Mouse (Mus musculus) layer of hippocampus, postnatal 14 days (tissue): ENCODE results near the gene Hcrtr2. TPM values are rescaled to one million over a fixed set of nuclear protein-coding genes. Genes with fewer than 3 reads are reported as not detected.

ENCODE experiments used
- DNase-seq, 2 experiments: peaks; one replicate each; pipeline ENCODE4 v3.0.0; 2021 to 2022; ENCODE audit warnings: low spot score in 2 of 2, mixed read lengths in 1 of 2
- long read RNA-seq, 2 experiments: library from polyadenylated mRNA; stranded (forward); transcript quantifications; one replicate each; pipeline ENCODE4 v2.0.0; 2021
- total RNA-seq, 2 experiments: library from RNA; stranded (reverse); gene quantifications; 2 replicates each; pipeline ENCODE4 v1.2.3; 2021

Gene Hcrtr2
- 1 to 10 TPM; 3.8 to 4.5 TPM for total RNA-seq
- long read RNA-seq, experiment 1, partial matches to known transcripts = 0 of 2 reads
- long read RNA-seq, experiment 1, other reads (novel, unspliced or antisense) = 0 of 2 reads
- long read RNA-seq, experiment 2, partial matches to known transcripts = 0 of 4 reads
- long read RNA-seq, experiment 2, other reads (novel, unspliced or antisense) = 0 of 4 reads

GRCm38 (mm10) chr9:76323756-76324155 is at the start of gene Hcrtr2:
Gene Hcrtr2 (minus strand): TSS chr9:76323856.
- DNase-seq = no peak

DNA sequence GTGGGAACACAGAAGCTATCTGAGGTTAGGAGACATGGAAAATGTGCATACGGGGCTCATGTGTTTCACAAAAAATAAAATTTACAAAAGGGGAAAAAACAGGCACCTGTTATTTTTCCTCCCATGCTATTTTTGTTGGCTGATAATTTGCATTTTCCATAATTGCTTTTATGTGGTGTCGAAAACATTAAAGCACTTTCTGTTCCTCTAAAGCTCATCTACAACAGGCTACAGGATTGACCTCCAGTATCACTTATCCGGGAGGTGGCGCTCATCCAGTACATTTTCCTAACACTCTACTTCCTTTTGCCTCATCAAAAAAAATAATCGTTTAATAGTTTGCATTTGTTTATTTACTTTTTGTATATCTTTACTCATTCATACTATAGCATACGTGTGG is 41.2 kb upstream of the Hcrtr2 start:
- no peak for DNase-seq

GRCm38 (mm10) chr9:76360374-76360773 is 36.7 kb upstream of the Hcrtr2 start:
- DNase-seq = no peak

DNA sequence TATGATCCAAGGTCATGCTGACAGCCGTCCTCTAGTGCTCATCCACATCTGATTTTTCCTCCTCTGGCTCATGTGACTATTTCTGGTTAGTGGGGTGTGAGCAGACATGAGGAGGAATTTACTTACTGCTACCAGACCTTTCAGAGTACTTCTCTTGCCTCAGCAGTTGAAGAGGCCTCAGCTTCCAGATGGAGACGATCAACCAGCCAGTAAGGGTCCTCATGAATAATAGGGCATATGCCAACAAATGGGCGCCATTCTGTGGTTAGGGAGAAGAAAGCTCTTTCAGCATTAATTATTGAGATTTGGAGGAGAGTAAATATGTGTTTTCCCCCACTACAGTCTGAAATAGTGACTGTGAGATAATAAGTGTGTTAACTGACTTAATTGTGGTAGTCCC is 28.7 kb upstream of the Hcrtr2 start:
- no peak for DNase-seq

GRCm38 (mm10) chr9:76347298-76347697 is 23.6 kb upstream of the Hcrtr2 start:
- no peak for DNase-seq

DNA sequence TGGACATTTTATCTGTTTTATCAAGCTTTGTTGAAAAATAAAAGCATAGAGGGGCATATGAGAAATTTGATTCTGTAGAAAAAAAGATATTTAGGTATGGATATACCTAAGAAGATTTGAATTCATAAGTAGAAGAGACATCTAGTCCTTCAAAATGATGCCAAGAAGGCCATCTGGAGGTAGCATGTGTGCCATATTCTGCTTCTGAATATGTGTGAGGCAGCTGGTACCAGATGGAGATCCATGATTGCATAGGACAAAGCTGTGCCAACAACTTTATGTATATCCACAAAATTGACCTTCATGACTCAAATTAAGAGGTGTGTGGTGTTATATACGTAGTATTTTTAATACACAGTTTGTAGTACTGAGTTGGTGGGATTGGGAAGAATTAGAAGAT is 7.4 kb upstream of the Hcrtr2 start:
- peak in 1 of 2 experiments; percentile 18 for DNase-seq

DNA sequence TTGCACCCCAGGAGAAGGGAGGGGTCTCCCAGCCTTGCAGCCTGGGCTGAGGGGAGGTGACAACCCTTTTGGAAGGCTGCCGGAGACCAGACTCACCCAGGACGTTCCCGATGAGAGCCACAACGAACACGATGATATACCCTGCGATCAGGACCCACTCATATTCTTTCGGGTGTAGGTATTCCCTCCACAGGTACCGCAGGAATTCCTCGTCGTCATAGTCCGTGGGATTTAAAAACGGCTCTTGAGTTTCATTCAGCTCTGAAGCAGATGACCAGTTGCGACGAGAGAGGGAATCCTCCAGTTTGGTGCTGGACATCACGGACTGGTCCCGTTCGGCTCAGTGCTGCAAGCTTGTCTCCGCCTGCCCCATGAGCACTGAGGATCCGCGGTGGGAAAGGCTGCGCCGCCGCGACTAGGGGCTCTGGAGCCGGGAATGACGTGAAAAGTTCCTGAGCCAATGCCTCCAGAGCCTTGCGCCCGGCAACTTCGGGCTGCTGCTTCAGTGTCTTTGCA is 412 bp downstream of the Hcrtr2 start:
- peak; percentile 28 to 34 for DNase-seq

- DNase-seq = peak in 1 of 2 experiments; percentile 16
These were observed 1.3 kb downstream of the Hcrtr2 start for GRCm38 (mm10) chr9:76322122-76323052.

GRCm38 (mm10) chr9:76321589-76321988 is 2.1 kb downstream of the Hcrtr2 start:
- no peak for DNase-seq

GRCm38 (mm10) chr9:76320755-76321154 is 2.9 kb downstream of the Hcrtr2 start:
- no peak for DNase-seq

- DNase-seq = no peak
These were observed 5.4 kb downstream of the Hcrtr2 start for GRCm38 (mm10) chr9:76318302-76318701.

- no peak for DNase-seq
These were observed 8.6 kb downstream of the Hcrtr2 start for GRCm38 (mm10) chr9:76315096-76315495.

DNA sequence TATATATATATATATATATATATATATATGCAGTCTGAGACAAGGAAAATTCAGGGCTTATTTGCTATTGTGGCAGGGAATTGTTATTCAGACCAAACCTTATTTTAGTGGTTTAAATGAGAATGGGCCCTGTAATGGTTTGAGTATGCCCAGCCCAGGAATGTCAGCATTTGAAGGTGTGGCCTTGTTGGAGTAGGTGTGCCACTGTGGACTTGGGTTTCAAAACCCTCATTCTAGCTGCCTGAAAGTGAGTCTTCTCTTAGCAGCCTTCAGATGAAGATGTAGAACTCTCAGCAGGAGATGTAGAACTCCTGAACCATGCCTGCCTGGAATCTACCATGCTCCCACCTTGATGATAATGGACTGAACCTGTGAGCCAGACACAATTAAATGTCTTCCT is 9.7 kb downstream of the Hcrtr2 start:
- no peak for DNase-seq

DNA sequence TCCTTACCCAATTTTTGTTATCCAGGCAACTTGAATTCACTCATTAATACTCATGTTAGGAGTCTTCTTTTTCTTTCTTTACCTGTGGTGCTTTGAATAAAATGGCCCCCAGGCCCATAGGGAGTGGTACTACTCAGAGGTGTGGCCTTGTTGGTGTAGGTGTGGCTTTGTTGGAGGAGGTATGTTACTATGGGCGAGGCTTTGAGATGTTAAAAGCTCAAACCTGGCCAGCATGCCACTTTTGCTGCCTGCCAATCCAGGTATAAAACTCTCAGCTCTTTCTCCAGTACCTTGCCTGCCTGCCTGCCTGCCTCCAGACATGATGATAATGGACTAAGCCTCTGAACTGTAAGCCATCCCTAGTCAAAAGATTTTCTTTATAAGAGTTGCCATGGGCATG is 11.4 kb downstream of the Hcrtr2 start:
- DNase-seq = no peak

DNA sequence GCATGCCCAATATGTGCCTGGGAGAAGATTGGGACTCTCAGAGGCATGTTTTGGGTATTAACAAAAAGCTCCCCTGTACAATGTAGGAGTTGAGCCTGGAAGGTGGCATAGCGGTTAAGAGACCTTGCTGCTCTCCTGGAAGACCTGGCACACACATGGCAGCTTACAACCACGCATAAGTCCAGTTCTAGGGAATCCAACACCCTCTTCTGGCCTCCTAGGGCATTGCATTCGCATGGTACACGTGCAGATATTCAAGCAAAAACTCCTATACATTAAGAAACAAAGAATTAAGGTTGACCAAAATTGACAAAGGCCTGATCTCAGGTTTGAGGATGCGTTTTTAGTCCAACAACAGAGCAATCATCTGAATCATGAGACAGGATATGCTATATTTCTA is 32.3 kb downstream of the Hcrtr2 start:
- no peak for DNase-seq

GRCm38 (mm10) chr9:76270886-76271285 is 52.8 kb downstream of the Hcrtr2 start:
- DNase-seq = peak in 1 of 2 experiments; percentile 7

- DNase-seq = no peak
These were observed 65.9 kb downstream of the Hcrtr2 start for GRCm38 (mm10) chr9:76257731-76258130.

DNA sequence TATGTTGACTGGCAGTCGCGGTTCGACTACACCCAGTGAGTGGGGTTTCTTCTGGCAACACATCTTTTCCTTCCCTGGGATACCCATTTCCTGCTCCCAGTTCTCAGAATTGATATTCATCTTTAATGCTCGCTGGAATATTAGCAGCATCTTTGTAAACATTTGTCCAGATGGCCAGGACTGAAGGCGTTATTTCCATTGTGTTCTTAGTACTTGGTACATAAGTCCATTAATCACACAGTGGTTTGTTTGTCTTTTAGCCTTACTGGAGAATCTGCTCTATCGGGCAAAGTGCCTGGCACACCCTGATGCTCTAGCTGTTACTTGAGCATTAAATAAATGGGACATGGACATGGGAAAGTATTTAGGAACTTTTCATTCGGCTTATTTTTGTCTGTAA is 71.1 kb downstream of the Hcrtr2 start:
- no peak for DNase-seq

GRCm38 (mm10) chr9:76252109-76252508 is 71.5 kb downstream of the Hcrtr2 start:
- no peak for DNase-seq

- no peak for DNase-seq
These were observed 81.3 kb downstream of the Hcrtr2 start for GRCm38 (mm10) chr9:76242322-76242721.

- no peak for DNase-seq
These were observed 85.7 kb downstream of the Hcrtr2 start for GRCm38 (mm10) chr9:76237946-76238345.

GRCm38 (mm10) chr9:76237243-76237642 is 86.4 kb downstream of the Hcrtr2 start:
- DNase-seq = no peak
